Mouse (Mus musculus): ENCODE measurements around the gene Mfge8. TPM values are rescaled to one million over a fixed set of nuclear protein-coding genes. Genes with fewer than 3 reads are reported as not detected.

The Mfge8 gene
- polyA plus RNA-seq, 1 experiment from 2014 or later: 269 TPM

- no peaks in the 10 kb centered on the region for H3K27me3 ChIP-seq (ENCODE audit: insufficient read depth, low read length)
- peaks cover 8% of the 10 kb centered on the region for H3K4me1 ChIP-seq (replicated peaks; ENCODE audit: insufficient read depth, low read length)
- H3K4me2 ChIP-seq (ENCODE audit: low read length): peak overlapping the region; percentile 61
- H3K27ac ChIP-seq: peak overlapping the region; percentile 88
- DNase-seq (ENCODE audit: low spot score) (peak; percentile 58), ATAC-seq (replicated peaks; ENCODE audit: low FRiP score, low read depth) (no peak)
- 1% methylated on average over 20 of the region's 20 CpGs for WGBS
- peak overlapping the region; percentile 72 for H3K4me3 ChIP-seq (replicated peaks; ENCODE audit: low read depth, low read length)
- TF ChIP-seq CTCF (IDR thresholded peaks at IDR 0.05; ENCODE audit: low read depth): no peak
- peaks cover 15% of the 10 kb centered on the region; the same call in 1 of the 2 replicates for H3K36me3 ChIP-seq (ENCODE audit: insufficient read depth, low read length)
- H3K9ac ChIP-seq (ENCODE audit: low read depth, low read length): peak overlapping the region; percentile 76
- H3K9me3 ChIP-seq (replicated peaks; ENCODE audit: low read length): no peaks in the 10 kb centered on the region
Observed at GRCm38 (mm10) chr7:79147931-79148653, 768 bp downstream of the Mfge8 start.

GRCm38 (mm10) chr7:79147011-79147837 is 1.6 kb downstream of the Mfge8 start:
- Histone ChIP-seq H3K4me3 (replicated peaks; ENCODE audit: low read depth, low read length) (peak overlapping the region; percentile 72), H3K36me3 (ENCODE audit: insufficient read depth, low read length) (peaks cover 23% of the 10 kb centered on the region; the same call in 1 of the 2 replicates), H3K9ac (ENCODE audit: low read depth, low read length) (peak overlapping the region; percentile 76; the same call in 1 of the 2 replicates), H3K4me1 (replicated peaks; ENCODE audit: insufficient read depth, low read length) (peaks cover 8% of the 10 kb centered on the region), H3K9me3 (replicated peaks; ENCODE audit: low read length) (no peaks in the 10 kb centered on the region), H3K27me3 (ENCODE audit: insufficient read depth, low read length) (no peaks in the 10 kb centered on the region), H3K4me2 (ENCODE audit: low read length) (peak overlapping the region; percentile 61), H3K27ac (0 out of 2 replicates have a peak overlapping the region, but pooled peaks have one; percentile 88)
- no peak for TF ChIP-seq CTCF (IDR thresholded peaks at IDR 0.05; ENCODE audit: low read depth)
- peak; percentile 47 for ATAC-seq (replicated peaks; ENCODE audit: low FRiP score, low read depth)
- WGBS: 39% methylated on average over 12 of the region's 12 CpGs
- peak; percentile 56 for DNase-seq (ENCODE audit: low spot score)

GRCm38 (mm10) chr7:79140897-79141296 is 8.0 kb downstream of the Mfge8 start:
- no peak overlapping the region for H3K4me2 ChIP-seq (ENCODE audit: low read length)
- no peak overlapping the region for H3K27ac ChIP-seq
- no peaks in the 10 kb centered on the region for H3K27me3 ChIP-seq (ENCODE audit: insufficient read depth, low read length)
- H3K4me3 ChIP-seq (replicated peaks; ENCODE audit: low read depth, low read length): no peak overlapping the region
- ATAC-seq (replicated peaks; ENCODE audit: low FRiP score, low read depth) (peak; percentile 48; the same call in 1 of the 2 replicates), DNase-seq (ENCODE audit: low spot score) (peak; percentile 85)
- peaks cover 40% of the 10 kb centered on the region for H3K36me3 ChIP-seq (ENCODE audit: insufficient read depth, low read length)
- WGBS: 42% methylated on average over 8 of the region's 8 CpGs
- H3K9me3 ChIP-seq (replicated peaks; ENCODE audit: low read length): no peaks in the 10 kb centered on the region
- H3K9ac ChIP-seq (ENCODE audit: low read depth, low read length): no peak overlapping the region
- peak; percentile 99 for TF ChIP-seq CTCF (IDR thresholded peaks at IDR 0.05; ENCODE audit: low read depth)
- no peaks in the 10 kb centered on the region for H3K4me1 ChIP-seq (replicated peaks; ENCODE audit: insufficient read depth, low read length)

GRCm38 (mm10) chr7:79139891-79140591 is 8.8 kb downstream of the Mfge8 start:
- DNase-seq (ENCODE audit: low spot score) (no peak), ATAC-seq (replicated peaks; ENCODE audit: low FRiP score, low read depth) (no peak)
- no peak overlapping the region for H3K4me2 ChIP-seq (ENCODE audit: low read length)
- H3K4me3 ChIP-seq (replicated peaks; ENCODE audit: low read depth, low read length): no peak overlapping the region
- WGBS: 67% methylated on average over 4 of the region's 4 CpGs
- H3K27ac ChIP-seq: no peak overlapping the region
- no peaks in the 10 kb centered on the region for H3K9me3 ChIP-seq (replicated peaks; ENCODE audit: low read length)
- no peaks in the 10 kb centered on the region for H3K27me3 ChIP-seq (ENCODE audit: insufficient read depth, low read length)
- no peaks in the 10 kb centered on the region for H3K4me1 ChIP-seq (replicated peaks; ENCODE audit: insufficient read depth, low read length)
- H3K9ac ChIP-seq (ENCODE audit: low read depth, low read length): no peak overlapping the region
- no peak for TF ChIP-seq CTCF (IDR thresholded peaks at IDR 0.05; ENCODE audit: low read depth)
- peaks cover 46% of the 10 kb centered on the region for H3K36me3 ChIP-seq (ENCODE audit: insufficient read depth, low read length)

- no peak overlapping the region for H3K27ac ChIP-seq
- no peak for TF ChIP-seq CTCF (IDR thresholded peaks at IDR 0.05; ENCODE audit: low read depth)
- H3K4me1 ChIP-seq (replicated peaks; ENCODE audit: insufficient read depth, low read length): no peaks in the 10 kb centered on the region
- no peak overlapping the region for H3K4me2 ChIP-seq (ENCODE audit: low read length)
- no peak overlapping the region for H3K4me3 ChIP-seq (replicated peaks; ENCODE audit: low read depth, low read length)
- no peak for ATAC-seq (replicated peaks; ENCODE audit: low FRiP score, low read depth)
- DNase-seq (ENCODE audit: low spot score): no peak
- 69% methylated on average over 6 of the region's 6 CpGs for WGBS
- H3K9ac ChIP-seq (ENCODE audit: low read depth, low read length): no peak overlapping the region
- H3K36me3 ChIP-seq (ENCODE audit: insufficient read depth, low read length): peaks cover 41% of the 10 kb centered on the region
- H3K27me3 ChIP-seq (ENCODE audit: insufficient read depth, low read length): no peaks in the 10 kb centered on the region
- no peaks in the 10 kb centered on the region for H3K9me3 ChIP-seq (replicated peaks; ENCODE audit: low read length)
Observed at GRCm38 (mm10) chr7:79139328-79139824, 9.5 kb downstream of the Mfge8 start.

GRCm38 (mm10) chr7:79133391-79133790 is 15.5 kb downstream of the Mfge8 start:
- H3K4me2 ChIP-seq (ENCODE audit: low read length): no peak overlapping the region
- no peaks in the 10 kb centered on the region for H3K27me3 ChIP-seq (ENCODE audit: insufficient read depth, low read length)
- no peak overlapping the region for H3K27ac ChIP-seq
- peak; percentile 38 for TF ChIP-seq CTCF (IDR thresholded peaks at IDR 0.05; ENCODE audit: low read depth)
- H3K4me3 ChIP-seq (replicated peaks; ENCODE audit: low read depth, low read length): no peak overlapping the region
- no peak overlapping the region for H3K9ac ChIP-seq (ENCODE audit: low read depth, low read length)
- H3K4me1 ChIP-seq (replicated peaks; ENCODE audit: insufficient read depth, low read length): peaks cover 11% of the 10 kb centered on the region; the same call in 1 of the 2 replicates
- DNase-seq (ENCODE audit: low spot score) (peak; percentile 29), ATAC-seq (replicated peaks; ENCODE audit: low FRiP score, low read depth) (no peak)
- WGBS: 32% methylated on average over 6 of the region's 6 CpGs
- H3K36me3 ChIP-seq (ENCODE audit: insufficient read depth, low read length): peaks cover 18% of the 10 kb centered on the region
- no peaks in the 10 kb centered on the region for H3K9me3 ChIP-seq (replicated peaks; ENCODE audit: low read length)
